ENCODE assay signal across 9 mouse cellular contexts in genomic region chr4:115939295-115940102, GRCm38 (mm10). TPM values are rescaled to one million over a fixed set of nuclear protein-coding genes. Genes with fewer than 3 reads are reported as not detected.
DNase-seq lines count a peak whose midpoint lies in the region; ATAC-seq lines count a peak whose summit lies in the region.
"Had no signal": no experiment of that assay in that cellular context is flagged by ENCODE, and none has a peak within 500 bp of the region (broad histone marks: within the 10 kb centered on the region; RNA-seq: fewer than 3 reads in every experiment).

Gene Dmbx1 (minus strand): TSS chr4:115939926.

- peaks cover 33% of the 10 kb centered on the region for H3K4me1 ChIP-seq in heart, embryonic 13.5 days
- peaks cover 7% of the 10 kb centered on the region; the same call in 1 of the 2 replicates for H3K4me1 ChIP-seq in limb, embryonic 11.5 days (ENCODE audit: control insufficient read depth, insufficient read depth, low read length)
- H3K4me1 ChIP-seq in midbrain, embryonic 15.5 days, result peaks cover 38% of the 10 kb centered on the region

- intact Hi-C loops in gastrocnemius, postnatal 36 days (cut with DNase I), result no loop called here

- no peaks in the 10 kb centered on the region for H3K9me3 ChIP-seq in heart, embryonic 13.5 days
- no peaks in the 10 kb centered on the region for H3K9me3 ChIP-seq in limb, embryonic 11.5 days (ENCODE audit: control insufficient read depth, low read length)
- H3K9me3 ChIP-seq in midbrain, embryonic 15.5 days, result no peaks in the 10 kb centered on the region
- H3K9me3 ChIP-seq: G1E had no signal

- no peak for ATAC-seq in heart, embryonic 13.5 days (ENCODE audit: extremely low read depth, insufficient number of reproducible peaks, low FRiP score, low TSS enrichment)
- peak; percentile 55; the same call in 1 of the 2 replicates for ATAC-seq in limb, embryonic 11.5 days (ENCODE audit: insufficient number of reproducible peaks, low FRiP score, low TSS enrichment, low read depth)
- peak; percentile 50; the same call in 1 of the 2 replicates for ATAC-seq in midbrain, embryonic 15.5 days (replicated peaks)

- peak within 1 kb of the TSS; percentile 71 for H3K4me2 ChIP-seq in heart, embryonic 13.5 days
- peak within 1 kb of the TSS; percentile 64 for H3K4me2 ChIP-seq in limb, embryonic 11.5 days (ENCODE audit: low read depth, severe bottlenecking)
- peak within 1 kb of the TSS; percentile 45 for H3K4me2 ChIP-seq in midbrain, embryonic 15.5 days

- peak within 1 kb of the TSS; percentile 66 for H3K9ac ChIP-seq in heart, embryonic 13.5 days
- no peak within 1 kb of the TSS for H3K9ac ChIP-seq in limb, embryonic 11.5 days (ENCODE audit: low read length)
- H3K9ac ChIP-seq in midbrain, embryonic 15.5 days, result no peak within 1 kb of the TSS

- peak; percentile 34 for DNase-seq in gastrocnemius, postnatal 10 days
- DNase-seq in gastrocnemius, postnatal 36 days, result no peak
- DNase-seq in ZHBTc4 (ENCODE audit: low read depth, low spot score), result peak; percentile 90
- DNase-seq in limb, embryonic 11.5 days (ENCODE audit: low spot score), result peak; percentile 78
- DNase-seq in thymus, postnatal 36 days, result no peak
- DNase-seq in thymus, adult 18-20 months, result no peak

- H3K4me3 ChIP-seq in heart, embryonic 13.5 days, result peak within 1 kb of the TSS; percentile 51
- H3K4me3 ChIP-seq in limb, embryonic 11.5 days (ENCODE audit: low read depth, low read length), result peak within 1 kb of the TSS; percentile 32
- H3K4me3 ChIP-seq in midbrain, embryonic 15.5 days, result peak within 1 kb of the TSS; percentile 28

- no peak within 1 kb of the TSS for H3K27ac ChIP-seq in heart, embryonic 13.5 days (replicated peaks)
- no peak within 1 kb of the TSS for H3K27ac ChIP-seq in limb, embryonic 11.5 days (replicated peaks; ENCODE audit: low read depth, low read length)
- H3K27ac ChIP-seq in midbrain, embryonic 15.5 days, result no peak within 1 kb of the TSS

- no peaks in the 10 kb centered on the region for H3K36me3 ChIP-seq in heart, embryonic 13.5 days
- no peaks in the 10 kb centered on the region for H3K36me3 ChIP-seq in limb, embryonic 11.5 days (ENCODE audit: control insufficient read depth, insufficient read depth, low read length)
- H3K36me3 ChIP-seq in midbrain, embryonic 15.5 days (replicated peaks), result no peaks in the 10 kb centered on the region
- H3K36me3 ChIP-seq: G1E had no signal

- H3K27me3 ChIP-seq in heart, embryonic 13.5 days (replicated peaks), result peaks cover 100% of the 10 kb centered on the region
- peaks cover 97% of the 10 kb centered on the region for H3K27me3 ChIP-seq in limb, embryonic 11.5 days (ENCODE audit: control insufficient read depth, insufficient read depth, low read length)
- peaks cover 81% of the 10 kb centered on the region for H3K27me3 ChIP-seq in midbrain, embryonic 15.5 days (replicated peaks)

- under 1% methylated on average over 71 of the region's 71 CpGs for WGBS in heart, embryonic 13.5 days
- WGBS in limb, embryonic 11.5 days, result under 1% methylated on average over 71 of the region's 71 CpGs
- WGBS in midbrain, embryonic 15.5 days, result under 1% methylated on average over 70 of the region's 71 CpGs

RNA-seq across cellular contexts. Expression of gene Dmbx1, which starts in this region (rescaled TPM):
- not detected for total RNA-seq in gastrocnemius, postnatal 10 days (2021)
- not detected for total RNA-seq in gastrocnemius, postnatal 36 days (2021)
- polyA plus RNA-seq in heart, embryonic 13.5 days (2015; fragmentation: Nextera tagmentation; extraction: Ambion mirVana), result 0.05 TPM in 1 of 2 replicates, not detected in the other
- 0.14 and 0.27 TPM in 2 replicates for polyA plus RNA-seq in limb, embryonic 11.5 days (2014; fragmentation: Nextera tagmentation; extraction: Ambion mirVana)
- polyA plus RNA-seq in midbrain, embryonic 15.5 days (2015; fragmentation: Nextera tagmentation; extraction: Ambion mirVana), result 10.9 and 12.7 TPM in 2 replicates
- polyA plus RNA-seq: G1E had no signal

Comparison
In these comparisons a context has a peak if more than half of its experiments do, and no peak if none do; other contexts are left out.
1. Peak in DNase-seq in gastrocnemius, postnatal 10 days; RNA of the gene not detected or under 1 TPM.
2. Peak in DNase-seq, ATAC-seq, H3K4me3 ChIP-seq and H3K4me2 ChIP-seq in limb, embryonic 11.5 days; RNA of the gene not detected or under 1 TPM.